Mouse (Mus musculus) C2C12 (cell line): ENCODE measurements around the gene Gm7861. TPM values are rescaled to one million over a fixed set of nuclear protein-coding genes. Genes with fewer than 3 reads are reported as not detected.
"Not testable (repeated sequence)": the region's sequence is repeated elsewhere in the genome, so short reads cannot be mapped to it uniquely, and the experiment has no call there.

Source experiments
- H3K27me3 ChIP-seq: one replicate; pipeline ENCODE4 v1.6.1; 2011; ENCODE audit not compliant: control insufficient read depth, insufficient read depth, insufficient read length
- H3K36me3 ChIP-seq: one replicate; pipeline ENCODE4 v1.6.1; 2011; ENCODE audit not compliant: control insufficient read depth, insufficient read depth
- H3K4me3 ChIP-seq: one replicate; pipeline ENCODE4 v1.5.1; 2011; ENCODE audit warnings: mild to moderate bottlenecking, control low read depth; ENCODE audit not compliant: poor library complexity, insufficient read depth, severe bottlenecking
- H3K79me2 ChIP-seq: one replicate; pipeline ENCODE4 v1.6.1; 2011; ENCODE audit not compliant: control insufficient read depth, insufficient read depth
- H3K79me3 ChIP-seq: one replicate; pipeline ENCODE4 v1.6.1; 2011; ENCODE audit warnings: low read depth, control low read depth
- H3ac ChIP-seq: one replicate; pipeline ENCODE3; 2011; ENCODE audit warnings: low read depth; ENCODE audit not compliant: control insufficient read depth, insufficient read length
- long read RNA-seq, 2 experiments: library from polyadenylated mRNA; unstranded; transcript quantifications; one replicate each; pipeline ENCODE4 v2.0.0; 2019 to 2020
- polyA plus RNA-seq: library from polyadenylated mRNA; unstranded; fragments of >200 nt; fragmentation: generic; extraction: Trizol; gene quantifications from one replicate; pipeline ENCODE4 v1.2.1, GENCODE M21; 2012; ENCODE audit warnings: missing spikeins

The Gm7861 gene
- not detected for polyA plus RNA-seq
- long read RNA-seq, experiment 1 = 0 reads
- long read RNA-seq, experiment 2 = 0 reads

DNA sequence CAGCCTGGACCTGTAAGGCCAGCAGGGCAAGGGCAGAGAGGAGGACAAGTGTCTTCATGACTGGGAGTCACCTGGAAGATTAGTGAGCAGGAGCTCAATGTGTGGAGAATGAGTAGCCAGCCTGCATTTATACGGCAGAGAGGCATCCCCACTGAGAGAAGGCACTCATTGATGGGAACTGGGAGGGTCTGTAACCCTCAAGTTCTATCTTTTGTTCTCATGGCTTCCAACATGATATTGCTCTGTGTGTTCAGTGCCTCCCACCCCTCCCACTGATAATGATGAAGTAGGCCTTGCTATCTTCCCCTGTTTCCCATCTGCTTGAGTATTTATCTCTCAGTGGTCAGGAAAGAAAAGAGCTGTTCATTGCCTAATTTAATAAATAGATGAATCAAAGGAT lies at the start of gene Gm7861:
Gene Gm7861 (minus strand): TSS at position 101 of the 400 bp plus-strand sequence.
- H3K4me3 ChIP-seq, H3K36me3 ChIP-seq, H3K79me3 ChIP-seq, H3K79me2 ChIP-seq, H3ac ChIP-seq, H3K27me3 ChIP-seq: not testable (repeated sequence)

DNA sequence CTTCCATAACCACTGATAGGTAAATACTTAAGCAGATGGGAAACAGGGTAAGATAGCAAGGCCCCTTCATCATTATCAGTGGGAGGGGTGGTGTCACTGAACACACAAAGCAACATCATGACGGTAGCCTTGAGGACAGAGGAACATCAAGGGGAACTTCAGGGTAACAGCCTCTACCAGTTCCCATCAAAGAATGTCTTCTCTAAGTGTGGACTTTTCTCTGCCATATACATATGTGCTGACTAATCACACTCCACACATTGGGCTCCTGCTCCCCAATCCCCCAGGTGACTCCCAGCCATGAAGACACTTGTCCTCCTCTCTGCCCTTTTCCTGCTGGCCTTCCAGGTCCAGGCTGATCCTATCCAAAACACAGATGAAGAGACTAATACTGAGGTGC lies 23.6 kb upstream of the Gm7861 start, which contains the start of gene Defa26:
Gene Defa26 (plus strand): TSS at position 301 of the 400 bp plus-strand sequence.
- H3K79me3 ChIP-seq, H3K36me3 ChIP-seq, H3K27me3 ChIP-seq, H3ac ChIP-seq, H3K79me2 ChIP-seq, H3K4me3 ChIP-seq: not testable (repeated sequence)

DNA sequence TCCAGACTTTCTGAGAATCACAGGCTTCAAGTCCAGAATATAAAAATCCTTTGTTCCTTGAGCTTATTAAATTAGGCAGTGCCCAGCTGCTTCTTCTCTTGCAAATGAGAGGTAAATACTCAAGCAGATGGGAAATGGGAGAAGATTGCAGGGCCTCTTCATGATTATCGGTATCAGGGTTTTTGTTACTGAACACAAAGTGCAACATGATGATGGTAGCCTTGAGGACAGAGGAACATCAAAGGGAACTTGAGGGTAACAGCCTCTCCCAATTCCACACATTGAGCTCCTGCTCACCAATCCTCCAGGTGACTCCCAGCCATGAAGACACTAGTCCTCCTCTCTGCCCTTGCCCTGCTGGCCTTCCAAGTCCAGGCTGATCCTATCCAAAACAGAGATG lies 11.6 kb downstream of the Gm7861 start, which contains the start of gene Defa28:
Gene Defa28 (plus strand): TSS at position 301 of the 400 bp plus-strand sequence.
- not testable (repeated sequence) for H3ac ChIP-seq, H3K27me3 ChIP-seq, H3K79me2 ChIP-seq, H3K4me3 ChIP-seq, H3K79me3 ChIP-seq, H3K36me3 ChIP-seq

DNA sequence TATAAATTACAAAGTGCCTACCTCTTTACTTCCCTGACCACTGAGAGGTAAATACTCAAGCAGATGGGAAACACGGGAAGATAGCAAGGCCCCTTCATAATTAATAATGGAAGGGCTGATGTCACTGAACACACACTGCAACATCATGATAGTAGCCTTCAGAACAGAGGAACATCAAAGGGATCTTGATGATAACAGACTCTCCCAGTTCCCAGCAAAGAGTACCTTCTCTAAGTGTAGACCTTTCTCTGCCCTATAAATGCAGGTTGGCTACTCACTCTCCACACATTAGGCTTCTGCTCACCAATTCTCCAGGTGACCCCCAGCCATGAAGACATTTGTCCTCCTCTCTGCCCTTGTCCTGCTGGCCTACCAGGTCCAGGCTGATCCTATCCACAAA lies 29.2 kb downstream of the Gm7861 start, which contains the start of gene Defa37:
Gene Defa37 (plus strand): TSS at position 301 of the 400 bp plus-strand sequence.
- not testable (repeated sequence) for H3K79me2 ChIP-seq, H3ac ChIP-seq, H3K4me3 ChIP-seq, H3K27me3 ChIP-seq, H3K36me3 ChIP-seq, H3K79me3 ChIP-seq

Other genes starting within 250 kb of the Gm7861 start
- not detected for gene Defa2, start 216.0 kb downstream of the Gm7861 start, polyA plus RNA-seq
- gene Defa33, start 202.7 kb downstream of the Gm7861 start, polyA plus RNA-seq = not detected
- gene Defa36, start 167.1 kb downstream of the Gm7861 start, polyA plus RNA-seq = not detected
- gene Gm7849, start 137.9 kb downstream of the Gm7861 start, polyA plus RNA-seq = not detected
- gene Defa20, start 85.2 kb downstream of the Gm7861 start, polyA plus RNA-seq = not detected
- not detected for gene Defa32, start 65.5 kb downstream of the Gm7861 start, polyA plus RNA-seq
- not detected for gene Defa37, start 29.1 kb downstream of the Gm7861 start, polyA plus RNA-seq
- gene Defa28, start 11.5 kb downstream of the Gm7861 start, polyA plus RNA-seq = not detected
- gene Defa26, start 23.7 kb upstream of the Gm7861 start, polyA plus RNA-seq = not detected
- gene Defa17, start 61.3 kb upstream of the Gm7861 start, polyA plus RNA-seq = not detected
- gene Defa34, start 71.3 kb upstream of the Gm7861 start, polyA plus RNA-seq = not detected
- gene AY761184, start 109.1 kb upstream of the Gm7861 start, polyA plus RNA-seq = not detected
- not detected for gene Defa24, start 140.0 kb upstream of the Gm7861 start, polyA plus RNA-seq
- not detected for gene Defb50, start 229.0 kb upstream of the Gm7861 start, polyA plus RNA-seq
- not detected for gene Defb2, start 245.4 kb upstream of the Gm7861 start, polyA plus RNA-seq